Mouse (Mus musculus): Measurements from ENCODE around the gene Khk.

Gene Khk

GRCm38 (mm10) chr5:30969440-30969839 lies 48.2 kb downstream of the Khk start:
- DNase-seq (ENCODE audit: inconsistent ontology term): no peak

- no peak for DNase-seq (ENCODE audit: inconsistent ontology term)
Observed at GRCm38 (mm10) chr5:30974870-30975656, 53.8 kb downstream of the Khk start.

All from Muller cell, postnatal 12 days (primary cell).